Mouse (Mus musculus) kidney, postnatal 14 days (tissue): ENCODE measurements at regions not wholly inside any gene's neighbourhood (a gene's known extent, or its start where the extent isn't known, plus 50 kb on each side); places are given as distances from the start of the nearest gene placed in this dataset.

Experiments used
- DNase-seq: peaks from one replicate; pipeline ENCODE4 v3.0.0; 2022; ENCODE audit warnings: mixed read lengths

DNA sequence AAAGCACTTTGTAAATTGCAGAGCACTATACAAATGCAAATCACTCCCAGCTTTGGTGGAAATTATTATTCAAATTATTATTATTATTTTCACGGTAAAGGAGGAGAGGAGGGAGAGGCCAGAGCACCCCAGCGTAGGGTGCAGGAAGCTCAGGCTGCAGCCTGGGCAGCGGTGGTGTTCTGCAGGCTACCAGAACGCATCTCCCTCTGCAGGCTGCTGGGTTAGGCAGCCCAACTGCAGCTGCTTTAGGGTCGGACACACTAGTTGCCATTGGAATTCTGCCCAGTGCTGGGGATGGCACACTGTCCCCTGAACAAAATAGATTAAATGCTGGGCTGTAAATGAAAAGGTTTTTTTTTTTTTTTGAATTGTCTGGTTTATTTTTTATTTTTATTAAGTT is 189.7 kb upstream of the 4931429L15Rik start:
- no peak for DNase-seq

DNA sequence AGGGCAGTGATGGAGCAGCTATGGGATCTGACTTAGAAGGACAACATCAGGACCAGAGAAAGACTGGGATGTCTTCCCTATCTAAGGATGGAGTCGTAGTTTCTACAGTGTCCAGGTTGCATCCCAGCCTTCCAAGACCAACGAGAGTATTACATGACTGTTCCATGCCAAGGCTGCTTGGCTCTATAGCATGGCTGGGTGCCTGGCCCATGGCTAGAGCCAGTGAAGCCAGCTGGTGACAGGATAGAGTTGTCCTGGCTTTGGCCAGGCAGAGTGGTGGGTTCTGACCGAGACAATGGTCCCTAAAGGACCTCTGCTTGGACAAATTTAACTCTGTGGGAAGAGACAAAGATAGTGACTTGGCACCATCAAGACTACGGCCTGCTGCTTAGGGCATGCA is 187.2 kb upstream of the 4931429L15Rik start:
- no peak for DNase-seq

- DNase-seq: no peak
Measured at GRCm38 (mm10) chr9:46504536-46504935, 184.8 kb upstream of the 4931429L15Rik start.

DNA sequence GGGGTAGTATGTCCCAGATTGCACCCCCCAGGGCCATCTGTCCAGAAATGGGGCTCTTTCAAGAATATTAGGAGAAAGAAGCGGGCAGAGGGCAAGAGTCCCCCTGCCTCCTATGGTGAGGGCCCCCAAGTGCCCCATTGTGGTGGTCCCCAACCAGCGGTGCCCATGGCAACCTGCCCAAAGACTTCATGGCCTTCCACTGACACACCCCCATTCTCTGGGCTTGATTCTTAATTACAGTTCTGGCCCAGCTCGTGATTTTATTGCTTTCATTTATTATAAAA is 184.3 kb upstream of the 4931429L15Rik start:
- no peak for DNase-seq

- no peak for DNase-seq
Measured at GRCm38 (mm10) chr9:46503321-46504132, 183.7 kb upstream of the 4931429L15Rik start.

DNA sequence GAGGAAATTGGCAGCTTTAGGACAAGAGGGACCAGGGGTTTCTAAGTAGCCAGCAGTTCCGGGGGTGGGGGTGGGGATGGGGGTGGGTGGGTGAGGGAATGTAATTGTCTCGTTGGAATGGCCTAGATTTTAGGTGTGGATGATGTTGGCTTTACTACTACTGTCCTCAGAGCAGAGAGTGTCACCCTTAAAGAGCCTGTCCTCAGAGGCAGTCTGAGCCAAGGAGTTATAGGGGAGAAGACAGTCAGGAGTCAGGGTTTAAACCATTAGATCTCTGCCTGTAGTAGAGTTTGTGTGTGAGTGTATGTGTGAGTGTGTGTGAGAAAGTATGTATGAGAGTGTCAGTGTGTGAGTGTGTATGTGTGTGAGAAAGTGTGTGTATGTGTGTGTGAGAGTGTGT is 179.6 kb upstream of the 4931429L15Rik start:
- no peak for DNase-seq

DNA sequence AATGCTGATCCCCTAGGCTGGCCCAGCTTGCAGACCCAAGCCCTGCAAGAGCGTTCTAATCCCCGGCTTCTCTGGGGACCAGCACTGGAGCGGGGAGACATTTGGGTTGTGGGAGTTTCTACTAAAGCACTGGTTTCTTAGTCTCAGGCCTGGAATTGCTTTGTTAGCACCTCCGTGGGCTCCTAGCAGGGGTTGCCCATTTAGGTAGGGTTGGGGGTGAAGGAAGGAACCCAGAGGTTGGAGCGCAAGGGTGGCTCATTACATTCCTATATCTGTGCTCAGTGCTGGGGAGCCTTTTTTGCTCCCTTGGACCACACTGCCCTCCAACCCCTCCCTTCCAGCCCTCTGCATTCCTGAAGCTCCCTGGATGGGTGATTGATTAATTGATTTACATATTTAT is 179.1 kb upstream of the 4931429L15Rik start:
- DNase-seq: no peak

GRCm38 (mm10) chr9:46495276-46495675 is 175.5 kb upstream of the 4931429L15Rik start:
- DNase-seq: peak; percentile 68

DNA sequence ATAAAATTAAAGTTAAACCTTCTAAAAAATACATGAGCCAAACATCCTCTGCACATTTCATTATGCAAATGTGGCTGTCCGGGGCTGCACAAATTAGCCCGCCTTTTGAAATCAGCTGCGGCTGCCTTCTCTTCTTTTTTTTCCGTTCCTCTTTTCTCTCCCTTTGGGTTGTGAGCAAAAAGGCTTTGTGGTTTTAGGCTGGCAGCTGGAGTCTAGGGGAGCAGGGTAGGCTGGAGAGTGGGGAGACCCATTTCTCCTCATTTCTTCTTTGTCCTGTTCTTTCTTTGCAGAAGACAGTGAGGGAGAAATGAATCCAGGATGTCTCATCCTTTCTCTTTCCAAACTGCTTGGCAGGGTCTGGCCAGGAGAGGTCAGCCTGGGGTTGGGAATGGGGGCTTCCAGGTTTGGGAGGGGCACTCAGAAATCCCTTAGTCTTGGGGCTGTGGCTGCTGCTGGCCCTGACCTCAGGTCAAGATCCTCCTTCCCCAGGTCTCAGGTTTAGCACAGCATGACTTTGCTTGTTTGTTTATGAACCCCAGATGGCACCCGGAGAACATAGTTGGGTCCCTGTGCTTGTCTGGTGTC is 163.2 kb upstream of the 4931429L15Rik start:
- no peak for DNase-seq

DNA sequence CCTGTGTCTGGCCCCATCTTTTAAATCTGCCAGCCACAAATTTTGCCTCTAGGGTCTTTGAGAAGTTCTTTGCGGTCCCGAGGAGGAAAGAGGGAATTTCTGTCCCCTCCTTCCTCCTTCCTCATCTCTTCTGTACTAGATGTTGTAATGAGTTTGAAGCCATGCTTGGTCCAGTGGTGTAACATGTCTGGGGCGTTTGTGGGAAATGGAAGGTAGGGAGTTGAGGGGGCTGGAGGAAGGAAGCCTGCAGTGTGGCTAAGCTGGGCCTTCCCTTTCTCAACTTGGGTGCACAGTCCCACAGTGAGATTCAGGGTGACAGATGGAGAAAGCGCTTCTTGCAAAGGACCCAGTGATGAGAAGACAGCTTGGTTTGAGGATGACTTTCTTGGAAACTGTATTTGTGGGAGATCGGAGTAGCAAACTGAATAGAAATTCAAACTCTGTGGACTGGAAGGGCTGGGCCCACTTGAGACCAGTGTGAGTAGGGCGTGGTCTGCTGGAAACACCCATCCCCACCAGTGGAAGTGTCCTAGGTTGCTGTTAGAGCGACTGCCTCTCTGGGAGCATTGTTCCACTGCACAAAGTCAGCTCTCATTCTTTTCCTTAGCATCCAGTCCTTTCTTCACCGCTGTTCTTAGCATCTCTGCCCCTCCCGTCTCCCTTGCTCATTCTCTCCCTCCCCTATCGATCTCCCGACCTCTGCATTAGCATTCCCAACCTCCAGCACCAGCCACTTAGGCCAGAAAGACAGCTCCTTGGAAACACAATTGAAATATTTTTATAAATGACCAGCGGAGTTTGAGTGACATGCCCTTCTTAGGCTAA is 162.5 kb upstream of the 4931429L15Rik start:
- DNase-seq: no peak

- DNase-seq: no peak
Measured at GRCm38 (mm10) chr9:46481491-46481890, 161.7 kb upstream of the 4931429L15Rik start.

GRCm38 (mm10) chr9:46480080-46480690 is 160.4 kb upstream of the 4931429L15Rik start:
- peak; percentile 78 for DNase-seq

DNA sequence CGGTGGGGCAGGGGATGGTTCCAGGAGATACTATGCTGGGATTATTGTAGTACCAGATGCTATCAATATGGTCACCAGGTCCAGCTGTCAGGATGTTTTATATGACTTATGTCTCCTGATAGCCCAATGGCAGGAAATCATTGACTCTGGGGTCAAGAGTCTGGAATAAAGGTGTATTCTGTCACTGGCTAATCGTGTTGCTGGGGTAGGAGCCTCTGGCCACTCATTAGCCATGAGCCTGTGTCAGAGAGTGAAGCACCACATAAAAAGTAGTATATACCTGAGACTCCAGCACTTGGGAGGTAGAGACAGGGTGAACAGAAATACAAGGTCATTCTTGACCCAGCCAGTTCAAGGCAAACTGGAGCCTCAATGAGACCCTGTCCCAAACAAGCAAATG is 158.8 kb upstream of the 4931429L15Rik start:
- no peak for DNase-seq

DNA sequence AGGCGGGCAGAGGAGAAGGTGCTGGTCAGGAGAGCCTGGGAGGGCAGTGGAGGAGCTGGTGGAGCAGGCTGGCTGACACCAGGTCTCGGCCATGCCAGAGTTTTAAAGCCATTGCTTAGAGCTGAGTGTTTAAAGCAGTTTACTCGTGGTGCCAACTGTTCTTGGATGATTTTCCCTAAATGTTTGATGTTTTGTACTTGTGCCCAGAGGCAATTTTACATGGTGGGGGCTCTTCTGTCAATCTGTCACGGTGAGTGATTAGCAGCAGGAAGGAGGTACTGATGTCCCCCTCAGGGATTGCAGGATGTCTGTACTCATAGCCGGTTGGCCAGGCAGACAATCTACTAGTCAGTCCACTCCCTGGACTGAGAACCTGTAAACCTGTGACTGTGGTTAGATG is 156.7 kb upstream of the 4931429L15Rik start:
- no peak for DNase-seq

DNA sequence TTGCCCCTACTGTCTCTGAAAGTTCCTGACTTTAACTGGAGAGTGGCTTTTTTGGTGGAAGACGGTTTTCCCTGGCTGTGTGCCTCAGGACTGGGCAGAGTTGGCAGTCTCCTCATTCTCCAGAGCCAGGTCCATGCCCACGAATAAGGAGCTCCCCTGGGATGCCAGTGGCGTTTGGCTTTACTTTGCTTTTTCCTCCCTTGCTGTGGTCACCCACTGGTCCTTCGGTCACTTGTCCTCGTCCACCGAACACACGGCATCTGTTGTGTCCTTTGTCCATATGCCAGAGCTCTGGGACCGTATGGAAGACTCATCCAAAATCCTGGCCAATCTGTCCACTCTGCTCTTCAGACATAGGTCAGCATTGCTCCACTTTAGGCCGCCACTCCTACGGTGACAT is 153.9 kb upstream of the 4931429L15Rik start:
- no peak for DNase-seq

DNA sequence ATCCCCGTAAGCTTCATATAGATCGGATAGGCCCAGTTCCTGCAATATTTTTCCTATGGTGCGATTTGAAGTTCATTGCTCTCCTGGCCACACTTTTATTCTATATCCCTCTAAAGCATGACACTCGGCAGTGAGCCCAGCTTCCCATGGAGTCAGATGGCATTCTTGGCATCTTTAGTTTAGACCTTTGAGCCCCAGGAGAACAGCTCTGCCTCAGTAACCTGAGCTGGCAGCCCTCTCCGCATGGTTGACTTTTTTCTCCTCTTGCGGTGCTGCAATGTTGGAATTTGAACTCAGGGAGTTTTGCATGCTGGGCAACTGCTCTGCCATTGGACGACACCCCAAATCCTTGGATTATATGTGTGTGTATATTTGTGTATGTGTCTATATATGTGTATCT is 149.7 kb upstream of the 4931429L15Rik start:
- DNase-seq: peak; percentile 84

GRCm38 (mm10) chr9:46468306-46468705 is 148.5 kb upstream of the 4931429L15Rik start:
- no peak for DNase-seq

GRCm38 (mm10) chr9:46467671-46468070 is 147.9 kb upstream of the 4931429L15Rik start:
- no peak for DNase-seq

GRCm38 (mm10) chr9:46462681-46463080 is 142.9 kb upstream of the 4931429L15Rik start:
- no peak for DNase-seq

DNA sequence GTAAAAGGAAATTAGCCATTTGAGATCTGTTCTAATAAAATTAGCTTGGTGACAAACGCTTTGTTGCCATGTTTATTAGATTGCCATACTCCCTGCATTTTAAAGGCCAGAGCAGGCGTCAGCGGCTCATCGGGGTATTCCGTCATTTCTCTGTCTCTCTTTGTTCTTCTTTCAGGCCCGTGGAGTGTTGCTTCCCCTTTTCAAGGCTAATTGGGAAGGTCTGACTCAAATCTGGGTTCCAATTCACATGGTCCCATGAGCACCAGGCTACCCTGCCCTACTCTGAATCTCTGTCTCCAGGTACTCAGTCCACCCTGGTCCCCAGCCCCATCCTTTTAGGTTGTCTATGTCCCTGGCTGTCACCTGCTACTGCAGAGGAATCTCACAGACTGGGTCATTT is 138.2 kb upstream of the 4931429L15Rik start:
- no peak for DNase-seq

GRCm38 (mm10) chr9:46454807-46455610 is 135.2 kb upstream of the 4931429L15Rik start:
- DNase-seq: peak; percentile 58
